18 mouse cellular contexts compared by ENCODE assay signal in genomic region chr1:56179206-56179985, GRCm38 (mm10).
"Had no signal": no experiment of that assay in that cellular context is flagged by ENCODE, and none has a peak within 500 bp of the region (broad histone marks: within the 10 kb centered on the region; RNA-seq: fewer than 3 reads in every experiment).

No protein-coding gene starts in this region.

- H3K4me3 ChIP-seq: limb, embryonic 13.5 days; myocyte; neural tube, embryonic 12.5 days had no signal

- H3K36me3 ChIP-seq: limb, embryonic 13.5 days; neural tube, embryonic 12.5 days had no signal

- H3K4me2 ChIP-seq: limb, embryonic 13.5 days; midbrain, embryonic 11.5 days; neural tube, embryonic 12.5 days had no signal

- H3K27ac ChIP-seq: kidney, postnatal 0 days; limb, embryonic 13.5 days; liver, embryonic 14.5 days; neural tube, embryonic 12.5 days had no signal

- DNase-seq: kidney, adult 11 months; kidney, adult 9 months; kidney, postnatal 36 days; layer of hippocampus, adult 9-11 months; layer of hippocampus, postnatal 36 days; left cerebral cortex, postnatal 4 days; lung, adult 2 months; lung, postnatal 10 days; lung, postnatal 4 days; right cerebral cortex, adult 18-20 months; right cerebral cortex, postnatal 25 days; thymus, postnatal 4 days had no signal

- H3K4me1 ChIP-seq: neural tube, embryonic 12.5 days had no signal

- H3K27me3 ChIP-seq: neural tube, embryonic 12.5 days had no signal

- H3K9ac ChIP-seq: limb, embryonic 13.5 days; liver, embryonic 14.5 days; neural tube, embryonic 12.5 days had no signal

- H3K9me3 ChIP-seq: limb, embryonic 13.5 days; neural tube, embryonic 12.5 days had no signal
